Mouse (Mus musculus) G1E (cell line): ENCODE measurements around the gene Exoc6.

Source experiments
- CTCF ChIP-seq: IDR thresholded peaks from 2 replicates; pipeline ENCODE4 v1.5.1; 2012; ENCODE audit warnings: low read depth, low read length, inconsistent platforms, mixed read lengths
- GATA1 ChIP-seq: IDR thresholded peaks from 2 replicates; pipeline ENCODE4 v1.6.1; 2012; ENCODE audit warnings: borderline replicate concordance, low read length, inconsistent platforms, mixed read lengths
- GATA2 ChIP-seq: IDR thresholded peaks from 2 replicates; pipeline ENCODE4 v1.6.1; 2012; ENCODE audit warnings: low read depth, low read length, inconsistent platforms, borderline replicate concordance
- POLR2AphosphoS5 ChIP-seq: IDR thresholded peaks from 2 replicates; pipeline ENCODE4 v1.6.1; 2012; ENCODE audit warnings: low read depth, low read length, inconsistent platforms; ENCODE audit not compliant: insufficient replicate concordance
- TAL1 ChIP-seq: conservative IDR thresholded peaks from 2 replicates; pipeline ENCODE4 v1.6.1; 2012; ENCODE audit warnings: low read depth, low read length, inconsistent platforms, mixed read lengths

DNA sequence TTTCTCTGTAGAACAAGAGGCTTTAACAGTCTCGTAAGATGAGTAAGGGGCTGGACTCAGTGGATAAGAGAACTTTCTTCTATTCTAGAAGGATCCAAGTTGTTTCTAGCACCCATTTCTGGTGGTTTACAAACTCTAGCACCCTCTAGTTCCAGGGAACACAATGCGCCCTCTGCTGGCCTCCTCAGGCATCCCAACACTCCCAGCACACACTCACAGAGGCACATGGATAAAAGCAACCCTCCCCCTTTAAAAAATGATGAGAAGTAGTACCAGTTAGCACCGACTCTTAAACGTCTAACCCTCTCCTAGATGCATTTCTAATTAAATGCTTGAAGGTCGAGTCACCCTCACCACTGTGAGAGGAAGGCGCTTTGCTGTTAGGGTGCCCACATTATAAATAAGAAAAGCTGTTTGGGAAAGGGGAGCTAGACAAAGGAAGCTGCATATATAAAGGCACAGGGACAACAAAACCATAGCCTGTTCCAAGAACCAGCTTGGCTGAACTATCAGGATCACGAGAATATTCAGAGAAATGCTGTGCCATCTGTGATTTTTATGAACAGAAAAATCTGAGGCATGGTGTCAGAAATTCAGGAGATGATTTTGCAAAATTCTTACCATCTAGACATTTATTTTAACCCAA, 18.9 kb upstream of the Exoc6 start:
- no peak for TF ChIP-seq CTCF
- no peak for TF ChIP-seq POLR2AphosphoS5
- TF ChIP-seq GATA1: no peak
- TF ChIP-seq GATA2: no peak
- no peak for TF ChIP-seq TAL1
